Mouse (Mus musculus) kidney, adult 9 months (tissue): ENCODE measurements around the gene Proser2.

Experiments
- DNase-seq: peaks from one replicate; pipeline ENCODE4 v3.0.0; 2022

Proser2 gene

DNA sequence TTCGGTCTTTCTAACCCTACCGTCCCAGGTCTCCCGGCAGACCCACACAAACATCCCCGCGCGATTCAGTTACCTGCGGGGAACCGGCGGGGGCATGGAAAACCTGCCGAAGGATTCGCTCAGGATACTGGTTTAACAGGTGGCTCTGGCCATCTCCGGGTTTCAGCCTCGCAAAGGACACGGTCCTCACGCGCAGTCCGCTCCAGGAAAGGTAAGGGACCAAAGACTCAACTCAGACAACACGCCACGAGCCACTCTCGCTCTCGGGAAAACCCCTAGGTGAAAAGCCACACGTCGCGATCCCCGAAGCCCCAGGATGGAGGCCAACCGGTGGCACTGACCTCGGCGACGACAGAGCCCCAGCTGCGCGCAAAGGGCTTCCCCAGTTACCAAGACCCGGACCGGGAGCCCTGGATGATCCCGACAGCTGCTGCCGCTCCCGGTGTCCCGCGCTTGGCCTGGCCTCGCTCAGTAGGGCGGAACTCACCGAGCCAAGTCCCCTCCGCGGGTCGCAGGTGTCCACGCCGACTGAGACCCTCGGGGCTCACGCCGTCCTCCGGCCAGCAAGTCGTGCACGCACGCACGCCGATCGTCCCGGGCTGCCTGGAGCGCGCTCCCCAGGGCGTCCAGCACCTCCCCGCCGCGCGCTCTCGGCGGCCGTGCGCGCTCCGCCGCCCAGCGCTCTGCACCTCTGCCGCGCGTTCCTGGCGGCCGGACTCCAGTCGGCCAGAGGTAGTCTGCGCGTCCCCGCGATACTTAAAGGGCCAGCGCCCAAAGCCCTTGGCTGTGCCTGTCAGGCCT is at the start of gene Proser2:
Gene Proser2 (minus strand): TSS at position 657 of the 801 bp plus-strand sequence.
- DNase-seq = peak; percentile 82

DNA sequence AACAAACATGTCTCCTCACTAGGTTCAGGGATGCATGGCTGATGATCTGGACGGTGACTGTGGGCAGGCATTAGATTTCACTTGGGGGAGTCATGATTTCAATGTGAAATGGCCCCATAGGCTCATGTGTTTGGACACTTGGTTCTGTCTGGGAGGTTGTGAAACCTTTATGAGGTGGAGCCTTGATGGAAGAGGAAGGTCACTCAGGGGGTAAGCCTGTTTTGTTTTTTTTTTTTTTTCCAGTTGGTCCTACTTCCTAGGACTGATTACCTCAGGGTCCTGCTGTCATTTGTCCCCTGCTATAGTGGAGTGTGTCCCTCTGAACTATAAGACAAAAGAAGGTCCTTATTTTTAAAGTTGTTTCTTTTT is 49.7 kb upstream of the Proser2 start:
- no peak for DNase-seq

DNA sequence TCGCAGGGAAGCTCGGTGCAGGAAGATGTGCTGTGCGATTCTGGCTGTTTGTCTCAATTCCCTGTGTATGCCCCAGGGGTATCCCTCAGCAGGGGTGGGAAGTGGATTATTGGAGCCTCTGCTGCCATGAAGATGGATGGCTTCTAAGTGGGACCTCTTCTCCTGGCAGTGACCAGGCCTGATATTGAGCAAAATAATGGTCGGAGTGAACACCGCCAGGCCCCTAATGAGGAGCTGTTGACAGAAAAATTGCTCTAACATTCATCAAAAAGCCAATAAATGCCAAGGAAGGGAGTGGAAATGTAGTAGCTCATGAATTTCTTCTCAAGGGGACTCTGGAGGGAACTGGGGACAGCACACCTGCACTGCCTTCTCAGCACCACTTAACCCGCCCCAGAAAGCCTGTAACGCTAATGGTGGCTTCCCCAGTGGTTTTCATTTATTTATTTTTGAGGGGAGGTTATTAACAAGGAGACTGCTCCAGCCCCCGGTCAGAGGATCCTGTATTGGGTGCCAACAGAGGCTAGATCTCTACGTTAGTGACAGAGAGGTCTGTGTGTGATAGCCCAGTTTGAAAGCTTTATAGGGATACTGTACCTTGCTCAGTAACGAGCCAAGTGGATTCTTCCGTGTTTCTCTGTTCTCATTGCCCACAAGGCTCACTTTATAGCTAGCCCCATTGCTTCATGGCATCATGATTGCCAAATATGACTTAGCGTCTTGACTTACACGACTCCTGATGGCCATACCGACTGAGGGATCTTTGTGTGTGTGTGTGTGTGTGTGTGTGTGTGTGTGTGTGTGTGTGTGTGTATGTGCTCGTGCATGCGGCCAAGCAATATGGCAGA is 49.1 kb upstream of the Proser2 start:
- no peak for DNase-seq

- DNase-seq = no peak
Measured at GRCm38 (mm10) chr2:6173013-6173412, 43.0 kb upstream of the Proser2 start.

DNA sequence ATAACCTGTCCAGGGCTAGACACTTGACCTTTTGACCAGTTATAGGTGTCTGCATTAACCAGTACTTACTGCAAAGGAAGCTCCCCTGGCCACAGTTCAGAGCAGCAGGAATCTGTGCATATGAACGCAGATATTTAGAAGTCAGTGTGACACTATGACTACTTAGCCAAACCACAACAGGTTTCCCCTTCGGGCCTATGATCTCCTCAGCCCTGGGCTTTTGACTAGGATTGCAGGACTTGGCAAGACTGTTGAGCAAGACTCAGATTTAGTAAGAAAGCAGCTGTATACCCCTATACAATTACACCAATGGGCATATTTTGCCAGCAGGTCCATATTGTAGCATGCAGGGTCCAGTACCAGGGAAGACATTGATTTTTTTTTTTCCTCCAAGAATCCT is 38.5 kb upstream of the Proser2 start:
- DNase-seq = no peak

DNA sequence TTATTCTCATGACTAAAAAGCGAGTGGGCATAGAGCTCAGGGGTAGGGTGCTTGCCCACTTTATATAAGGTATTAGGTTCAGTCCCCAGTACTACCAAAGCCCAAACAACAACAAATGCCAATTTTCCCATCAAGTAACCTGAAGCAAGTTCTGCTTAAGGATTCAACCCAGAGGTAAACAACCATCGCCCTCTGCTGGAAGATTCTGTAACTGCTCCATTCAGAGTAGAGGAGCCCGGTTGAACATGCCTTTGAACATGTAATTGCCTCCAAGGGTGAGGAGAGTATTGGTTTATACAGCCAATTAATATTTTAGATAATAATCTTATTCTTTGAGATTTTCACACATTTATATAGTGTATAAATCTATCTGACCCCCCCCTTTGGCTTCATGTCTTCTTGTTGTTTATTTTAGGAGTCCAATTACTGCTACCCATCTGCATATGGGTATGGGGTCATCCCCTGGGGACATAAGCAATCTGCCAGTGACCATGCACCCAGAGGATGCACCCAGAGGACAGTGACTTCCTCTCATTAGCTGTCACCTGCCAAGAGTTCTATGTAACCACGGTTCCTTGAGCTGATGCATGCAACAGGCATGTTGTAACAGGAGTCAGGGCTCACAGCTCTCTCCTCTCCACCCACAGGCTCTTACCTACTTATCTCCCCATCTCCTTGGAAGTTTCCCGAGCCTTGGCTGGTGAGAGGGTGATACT is 38.0 kb upstream of the Proser2 start:
- DNase-seq = peak; percentile 84

DNA sequence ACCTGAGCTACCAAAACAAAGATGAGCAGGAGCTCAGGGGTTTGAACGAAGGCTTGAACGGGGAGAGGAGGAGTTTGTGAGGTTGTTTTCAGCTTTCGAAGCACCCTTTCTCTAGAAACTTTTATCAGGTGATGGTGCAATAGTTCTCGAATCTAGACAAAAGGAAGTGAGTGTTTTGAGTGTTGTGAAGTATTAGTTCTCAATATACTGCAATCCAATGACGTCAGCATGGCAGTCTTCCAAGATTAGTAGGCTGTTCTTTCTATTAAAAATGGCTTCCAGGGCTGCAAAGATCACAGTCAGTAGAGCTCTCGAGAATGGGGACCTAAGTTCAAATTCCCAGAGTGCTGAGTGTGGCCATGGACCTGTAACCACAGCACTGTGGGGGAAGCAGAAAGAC is 35.8 kb upstream of the Proser2 start:
- DNase-seq = no peak

DNA sequence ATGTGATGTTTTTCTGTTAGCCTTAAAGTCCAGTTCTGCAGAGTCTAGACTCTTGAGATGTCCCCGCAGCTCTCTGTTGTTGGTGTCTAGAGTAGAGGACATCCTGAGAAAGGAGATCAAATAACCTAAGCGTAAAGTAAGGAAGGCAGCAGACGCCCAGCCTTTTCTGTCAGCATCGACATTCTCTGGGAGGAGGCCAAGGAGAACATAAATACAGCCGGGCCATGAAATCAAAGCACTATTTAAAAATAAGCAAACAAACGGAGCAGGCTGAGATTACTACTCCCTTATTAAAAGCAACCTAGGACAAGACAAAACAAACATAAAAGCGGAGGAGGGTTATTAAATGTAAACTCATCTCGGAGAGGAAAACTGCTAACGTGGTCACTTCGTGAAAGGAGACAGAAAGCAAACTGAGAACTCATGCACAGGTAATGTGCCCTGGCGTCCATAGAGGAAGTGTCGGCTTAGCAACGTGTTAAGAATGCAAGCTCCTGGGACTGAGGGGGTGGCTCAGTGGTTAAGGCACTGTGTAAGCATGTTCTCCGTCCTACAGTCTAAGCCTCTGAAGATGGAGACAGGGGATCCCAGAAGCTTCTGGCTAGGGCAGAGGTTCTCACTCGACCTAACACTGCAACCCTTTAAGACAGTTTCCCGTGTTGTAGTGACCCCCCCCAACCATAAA is 34.7 kb upstream of the Proser2 start:
- no peak for DNase-seq

DNA sequence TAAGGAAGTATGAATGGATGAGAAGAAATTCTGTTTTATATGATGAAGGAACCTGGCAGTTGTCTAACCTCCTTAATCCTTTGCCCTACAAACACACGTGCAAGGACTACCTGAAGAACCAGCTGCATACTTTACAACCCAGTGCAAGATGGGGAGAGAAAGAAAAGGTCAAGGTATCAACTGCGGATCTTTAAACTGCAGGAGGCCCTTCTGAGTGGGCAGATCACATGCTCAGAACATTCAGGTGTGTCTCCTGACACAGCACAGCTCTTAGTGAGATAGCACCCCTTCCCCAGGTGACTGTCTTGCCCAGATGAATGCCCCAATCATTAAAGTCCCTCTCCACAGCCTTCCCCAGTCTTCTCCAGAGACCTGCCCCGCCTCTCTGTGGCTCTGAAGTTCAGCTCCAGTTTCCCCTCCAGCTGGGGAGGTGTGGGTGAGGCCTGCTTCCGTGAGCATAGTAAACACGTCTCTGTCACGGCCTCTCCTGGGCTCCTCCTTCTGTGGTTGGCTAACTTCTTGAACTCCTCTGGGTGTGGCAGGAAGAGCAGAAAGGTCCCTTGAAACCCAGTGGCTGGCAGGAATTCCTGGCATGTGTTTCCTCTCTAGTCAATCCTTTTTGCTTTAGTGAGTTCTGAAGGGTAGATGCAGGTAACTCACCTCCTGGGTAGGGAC is 32.5 kb upstream of the Proser2 start:
- peak; percentile 23 for DNase-seq

- no peak for DNase-seq
Measured at GRCm38 (mm10) chr2:6159735-6160134, 29.7 kb upstream of the Proser2 start.

DNA sequence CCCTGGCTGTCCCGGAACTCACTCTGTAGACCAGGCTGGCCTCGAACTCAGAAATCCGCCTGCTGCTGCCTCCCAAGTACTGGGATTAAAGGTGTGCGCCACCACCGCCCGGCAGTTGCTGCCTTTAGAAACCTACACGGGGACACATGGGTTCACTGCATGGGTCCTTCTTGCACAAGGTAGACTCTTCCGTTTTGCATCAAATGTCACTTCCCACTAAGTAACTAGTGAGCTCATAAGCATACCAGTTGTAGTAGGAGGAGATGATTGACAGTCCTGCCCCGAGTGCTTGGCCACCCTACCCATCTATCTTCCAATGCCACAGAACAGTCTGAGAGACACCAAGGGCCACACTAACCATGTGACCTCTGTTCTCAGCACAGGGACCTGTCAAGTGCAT is 29.2 kb upstream of the Proser2 start:
- no peak for DNase-seq

DNA sequence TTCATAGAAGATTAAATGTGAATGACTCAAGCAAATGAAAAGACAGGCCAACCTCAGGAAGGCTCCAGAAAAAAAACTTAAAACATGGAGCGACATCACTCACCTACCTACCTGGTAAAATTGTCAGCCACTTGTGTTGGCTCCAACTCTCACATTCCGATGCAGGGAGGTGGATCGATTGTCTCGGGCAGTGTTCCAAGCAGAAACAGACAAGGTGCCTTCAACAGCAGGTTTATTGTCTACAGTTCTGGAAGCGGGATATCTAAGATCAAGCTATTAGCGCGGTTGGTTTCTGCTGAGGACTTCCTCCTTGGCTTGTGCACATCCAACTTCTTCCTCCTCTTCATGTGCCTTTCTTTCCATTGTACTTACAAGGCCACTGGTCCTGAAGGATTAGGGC is 27.6 kb upstream of the Proser2 start:
- DNase-seq = no peak

DNA sequence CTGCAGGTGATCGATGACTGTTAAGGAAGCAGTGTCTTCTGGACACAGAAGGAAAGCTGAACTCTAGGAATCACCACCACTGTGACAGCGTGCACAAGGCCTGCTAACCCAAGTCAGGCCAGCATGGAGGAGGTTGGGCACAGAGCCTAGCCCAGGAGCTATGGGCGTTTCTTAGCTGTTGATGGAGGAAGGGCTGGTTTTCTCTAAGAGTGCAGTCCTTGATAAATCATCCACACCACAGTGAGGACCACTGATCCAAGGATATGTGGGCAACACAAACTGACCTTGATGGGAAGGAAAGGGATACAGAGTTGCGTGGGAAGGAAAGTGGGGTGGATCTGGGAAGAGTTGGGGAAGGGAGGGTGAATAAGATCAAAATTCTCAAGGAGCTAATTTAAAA is 27.2 kb upstream of the Proser2 start:
- DNase-seq = no peak

DNA sequence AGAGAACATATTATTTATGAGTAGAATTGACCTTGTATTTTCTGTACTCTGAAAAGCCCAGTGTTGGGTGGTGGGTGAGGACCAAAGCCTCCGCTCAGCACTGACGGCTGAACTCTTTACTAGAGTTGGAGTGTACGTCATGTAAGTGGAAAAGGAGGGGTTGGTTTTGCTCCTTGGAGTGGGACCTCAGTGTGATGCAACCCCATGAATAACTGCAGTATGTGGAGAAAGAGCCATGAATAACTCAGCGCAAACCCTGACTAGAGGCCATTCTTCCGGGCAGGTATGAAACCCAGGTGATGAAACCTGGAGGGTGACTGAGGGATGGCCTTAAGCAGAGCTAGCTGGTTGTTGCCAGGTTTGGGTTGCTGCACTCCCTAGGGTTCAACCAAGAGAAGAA is 19.8 kb upstream of the Proser2 start:
- DNase-seq = no peak

GRCm38 (mm10) chr2:6146901-6147300 is 16.9 kb upstream of the Proser2 start:
- no peak for DNase-seq

DNA sequence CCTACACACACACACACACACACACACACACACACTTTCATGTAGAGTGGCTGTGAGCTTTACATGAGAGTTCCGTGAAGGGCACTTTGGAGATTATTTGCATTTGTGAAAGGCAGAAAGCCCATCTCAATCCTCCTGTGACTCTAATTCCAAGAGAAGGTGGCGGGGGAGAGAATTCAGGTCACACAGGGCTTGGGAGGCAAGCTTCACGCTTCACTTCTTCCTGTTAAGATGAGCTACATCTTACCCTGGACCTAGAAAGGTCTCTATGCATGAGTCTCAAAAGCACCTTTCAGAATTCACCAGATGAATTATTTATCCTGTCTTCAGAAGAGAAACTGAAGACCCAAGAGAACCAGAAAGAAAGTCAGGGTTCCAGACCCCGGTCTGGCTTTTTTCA is 16.2 kb upstream of the Proser2 start:
- no peak for DNase-seq

- DNase-seq = no peak
Measured at GRCm38 (mm10) chr2:6145611-6146010, 15.6 kb upstream of the Proser2 start.

GRCm38 (mm10) chr2:6142915-6143654 is 13.1 kb upstream of the Proser2 start:
- DNase-seq = no peak

GRCm38 (mm10) chr2:6140572-6141161 is 10.7 kb upstream of the Proser2 start:
- DNase-seq = peak; percentile 19

- no peak for DNase-seq
Measured at GRCm38 (mm10) chr2:6133871-6134270, 3.9 kb upstream of the Proser2 start.

- DNase-seq = no peak
Measured at GRCm38 (mm10) chr2:6128881-6129280, 1.1 kb downstream of the Proser2 start.
